Mouse (Mus musculus) heart, adult 2 months (tissue): ENCODE data around the gene Kctd19.

ENCODE experiments used
- CTCF ChIP-seq: fragments of 200-600 bp; IDR thresholded peaks from 2 replicates; pipeline ENCODE4 v1.8.1; 2022; ENCODE audit warnings: antibody characterized with exemption, mild to moderate bottlenecking, moderate library complexity
- POLR2A ChIP-seq: fragments of 200-500 bp; IDR thresholded peaks from 2 replicates; pipeline ENCODE4 v1.6.1; 2011; ENCODE audit warnings: mild to moderate bottlenecking, low read depth, low read length, control low read depth; ENCODE audit not compliant: insufficient read depth

DNA sequence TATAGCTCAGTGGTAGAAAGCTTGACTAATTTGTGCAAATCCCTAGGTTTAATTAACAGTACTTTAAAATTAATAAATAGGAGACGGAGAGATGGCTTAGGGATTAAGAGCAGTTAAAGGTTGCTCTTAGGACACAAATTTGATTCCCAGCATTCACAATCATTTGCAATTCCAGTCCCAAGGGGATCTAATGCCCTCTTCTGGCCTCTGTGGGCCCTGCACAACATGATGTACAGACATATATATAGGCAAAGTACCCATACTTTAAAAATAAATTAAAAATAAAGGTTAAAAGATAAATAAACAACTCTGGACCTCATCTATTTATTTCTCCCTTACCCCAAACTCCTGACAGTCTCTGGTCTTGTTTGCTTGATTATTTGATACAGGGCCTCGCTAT is 5.7 kb upstream of the Kctd19 start:
- no peak for TF ChIP-seq POLR2A
- TF ChIP-seq CTCF = peak; percentile 48
